Mouse (Mus musculus): Measurements from ENCODE around the gene Nup133. TPM values are rescaled to one million over a fixed set of nuclear protein-coding genes. Genes with fewer than 3 reads are reported as not detected.
"Not testable (repeated sequence)": the region's sequence is repeated elsewhere in the genome, so short reads cannot be mapped to it uniquely, and the experiment has no call there.

Nup133 gene
- polyA plus RNA-seq, 1 experiment: 8.5 TPM

- Histone ChIP-seq H3K4me3 (ENCODE audit: extremely low read depth, insufficient read depth, insufficient read length) (no peak overlapping the region), H3K27me3 (ENCODE audit: control insufficient read depth, insufficient read depth, low read length) (no peaks in the 10 kb centered on the region; the same call in 1 of the 2 replicates), H3K4me1 (ENCODE audit: control insufficient read depth, insufficient read depth, insufficient read length) (peaks cover 3% of the 10 kb centered on the region; the same call in 1 of the 2 replicates), H3K27ac (ENCODE audit: insufficient read depth, low read length) (peak overlapping the region; percentile 23; the same call in 1 of the 2 replicates), H3K36me3 (ENCODE audit: control insufficient read depth, insufficient read depth, low read length) (no peaks in the 10 kb centered on the region)
- no peak for DNase-seq (ENCODE audit: low read depth in 1 of 2, low spot score in 2 of 2)
- WGBS: 57% methylated on average over 14 of the region's 14 CpGs
- no peak for TF ChIP-seq CTCF (IDR thresholded peaks at IDR 0.05; ENCODE audit: extremely low read depth, insufficient read depth, insufficient read length, insufficient replicate concordance)
- TF ChIP-seq POLR2A (IDR thresholded peaks at IDR 0.05; ENCODE audit: low read depth, low read length): no peak
Measured at GRCm38 (mm10) chr8:123978166-123978838, 29.2 kb upstream of the Nup133 start.

- DNase-seq (ENCODE audit: low read depth in 1 of 2, low spot score in 2 of 2): no peak
- Histone ChIP-seq H3K36me3 (ENCODE audit: control insufficient read depth, insufficient read depth, low read length) (no peaks in the 10 kb centered on the region), H3K27me3 (ENCODE audit: control insufficient read depth, insufficient read depth, low read length) (no peaks in the 10 kb centered on the region; the same call in 1 of the 2 replicates), H3K27ac (ENCODE audit: insufficient read depth, low read length) (no peak overlapping the region), H3K4me3 (ENCODE audit: extremely low read depth, insufficient read depth, insufficient read length) (no peak overlapping the region), H3K4me1 (ENCODE audit: control insufficient read depth, insufficient read depth, insufficient read length) (peaks cover 3% of the 10 kb centered on the region; the same call in 1 of the 2 replicates)
- TF ChIP-seq CTCF (IDR thresholded peaks at IDR 0.05; ENCODE audit: extremely low read depth, insufficient read depth, insufficient read length, insufficient replicate concordance): no peak
- TF ChIP-seq POLR2A (IDR thresholded peaks at IDR 0.05; ENCODE audit: low read depth, low read length): no peak
- WGBS: 94% methylated on average over 4 of the region's 4 CpGs
Measured at GRCm38 (mm10) chr8:123977499-123977898, 28.4 kb upstream of the Nup133 start.

- H3K4me1 ChIP-seq (ENCODE audit: control insufficient read depth, insufficient read depth, insufficient read length): 0 out of 2 replicates have a peak, but pooled peaks cover 3% of the 10 kb centered on the region
- H3K36me3 ChIP-seq (ENCODE audit: control insufficient read depth, insufficient read depth, low read length): no peaks in the 10 kb centered on the region; the same call in 1 of the 2 replicates
- no peak overlapping the region for H3K4me3 ChIP-seq (ENCODE audit: extremely low read depth, insufficient read depth, insufficient read length)
- H3K27ac ChIP-seq (ENCODE audit: insufficient read depth, low read length): no peak overlapping the region
- H3K27me3 ChIP-seq (ENCODE audit: control insufficient read depth, insufficient read depth, low read length): no peaks in the 10 kb centered on the region
- no peak for DNase-seq (ENCODE audit: low read depth in 1 of 2, low spot score in 2 of 2)
- TF ChIP-seq CTCF (IDR thresholded peaks at IDR 0.05; ENCODE audit: extremely low read depth, insufficient read depth, insufficient read length, insufficient replicate concordance) (no peak), POLR2A (IDR thresholded peaks at IDR 0.05; ENCODE audit: low read depth, low read length) (no peak)
- WGBS: 80% methylated on average over 1 of the region's 1 CpGs
Measured at GRCm38 (mm10) chr8:123973495-123973894, 24.4 kb upstream of the Nup133 start.

GRCm38 (mm10) chr8:123966896-123967295, 17.8 kb upstream of the Nup133 start:
- TF ChIP-seq POLR2A (IDR thresholded peaks at IDR 0.05; ENCODE audit: low read depth, low read length): no peak
- no peak for TF ChIP-seq CTCF (IDR thresholded peaks at IDR 0.05; ENCODE audit: extremely low read depth, insufficient read depth, insufficient read length, insufficient replicate concordance)
- no peak overlapping the region for H3K27ac ChIP-seq (ENCODE audit: insufficient read depth, low read length)
- H3K4me1 ChIP-seq (ENCODE audit: control insufficient read depth, insufficient read depth, insufficient read length): no peaks in the 10 kb centered on the region
- H3K36me3 ChIP-seq (ENCODE audit: control insufficient read depth, insufficient read depth, low read length): peaks cover 5% of the 10 kb centered on the region; the same call in 1 of the 2 replicates
- WGBS: 65% methylated on average over 2 of the region's 2 CpGs
- DNase-seq (ENCODE audit: low read depth in 1 of 2, low spot score in 2 of 2): no peak
- no peaks in the 10 kb centered on the region for H3K27me3 ChIP-seq (ENCODE audit: control insufficient read depth, insufficient read depth, low read length)
- no peak overlapping the region for H3K4me3 ChIP-seq (ENCODE audit: extremely low read depth, insufficient read depth, insufficient read length)

- no peak for DNase-seq (ENCODE audit: low read depth in 1 of 2, low spot score in 2 of 2)
- peaks cover 7% of the 10 kb centered on the region for H3K36me3 ChIP-seq (ENCODE audit: control insufficient read depth, insufficient read depth, low read length)
Measured at GRCm38 (mm10) chr8:123961371-123961770, 12.3 kb upstream of the Nup133 start.

GRCm38 (mm10) chr8:123960556-123960955, 11.5 kb upstream of the Nup133 start:
- not testable (repeated sequence) for H3K4me3 ChIP-seq (ENCODE audit: extremely low read depth, insufficient read depth, insufficient read length); H3K27ac ChIP-seq (ENCODE audit: insufficient read depth, low read length); H3K27me3 ChIP-seq (ENCODE audit: control insufficient read depth, insufficient read depth, low read length); DNase-seq (ENCODE audit: low read depth in 1 of 2, low spot score in 2 of 2); H3K36me3 ChIP-seq (ENCODE audit: control insufficient read depth, insufficient read depth, low read length); H3K4me1 ChIP-seq (ENCODE audit: control insufficient read depth, insufficient read depth, insufficient read length)
- 93% methylated on average over 5 of the region's 5 CpGs for WGBS

More at GRCm38 (mm10) chr8:123961371-123961770, 12.3 kb upstream of the Nup133 start:
- H3K4me1 ChIP-seq (ENCODE audit: control insufficient read depth, insufficient read depth, insufficient read length): no peaks in the 10 kb centered on the region
- no peak overlapping the region for H3K4me3 ChIP-seq (ENCODE audit: extremely low read depth, insufficient read depth, insufficient read length)
- TF ChIP-seq POLR2A (IDR thresholded peaks at IDR 0.05; ENCODE audit: low read depth, low read length) (no peak), CTCF (IDR thresholded peaks at IDR 0.05; ENCODE audit: extremely low read depth, insufficient read depth, insufficient read length, insufficient replicate concordance) (no peak)
- WGBS: 83% methylated on average over 1 of the region's 1 CpGs
- no peak overlapping the region for H3K27ac ChIP-seq (ENCODE audit: insufficient read depth, low read length)
- no peaks in the 10 kb centered on the region for H3K27me3 ChIP-seq (ENCODE audit: control insufficient read depth, insufficient read depth, low read length)

- Histone ChIP-seq H3K4me1 (ENCODE audit: control insufficient read depth, insufficient read depth, insufficient read length) (no peaks in the 10 kb centered on the region), H3K27me3 (ENCODE audit: control insufficient read depth, insufficient read depth, low read length) (no peaks in the 10 kb centered on the region), H3K36me3 (ENCODE audit: control insufficient read depth, insufficient read depth, low read length) (peaks cover 7% of the 10 kb centered on the region), H3K4me3 (ENCODE audit: extremely low read depth, insufficient read depth, insufficient read length) (no peak overlapping the region), H3K27ac (ENCODE audit: insufficient read depth, low read length) (no peak overlapping the region)
- no peak for DNase-seq (ENCODE audit: low read depth in 1 of 2, low spot score in 2 of 2)
- 91% methylated on average over 9 of the region's 9 CpGs for WGBS
- no peak for TF ChIP-seq POLR2A (IDR thresholded peaks at IDR 0.05; ENCODE audit: low read depth, low read length)
- TF ChIP-seq CTCF (IDR thresholded peaks at IDR 0.05; ENCODE audit: extremely low read depth, insufficient read depth, insufficient read length, insufficient replicate concordance): no peak
Measured at GRCm38 (mm10) chr8:123960056-123960455, 11.0 kb upstream of the Nup133 start.

Data from spleen, adult 2 months (tissue).